Mouse (Mus musculus) MEL (cell line): ENCODE results near the gene Cd180. TPM values are rescaled to one million over a fixed set of nuclear protein-coding genes. Genes with fewer than 3 reads are reported as not detected.

Experiments used
- DNase-seq: peaks from one replicate; pipeline ENCODE4 v3.0.0; 2011; ENCODE audit warnings: low read depth, low spot score
- H3K27ac ChIP-seq: 2 replicates; pipeline ENCODE4 v1.5.1; 2012; ENCODE audit warnings: low read depth, mild to moderate bottlenecking, control low read depth, low read length, moderate library complexity; ENCODE audit not compliant: control insufficient read depth
- H3K27me3 ChIP-seq, 2 experiments: fragments of 150-350 bp in 1 of 2; sonication (generic) in 1 of 2; 2 replicates each; pipeline ENCODE4 v1.6.1; 2012; ENCODE audit warnings: low read length in 2 of 2, mild to moderate bottlenecking in 2 of 2, improper control_type of control experiment in 1 of 2, moderate library complexity in 1 of 2; ENCODE audit not compliant: insufficient read depth in 2 of 2, control insufficient read depth in 1 of 2
- H3K36me3 ChIP-seq, 2 experiments: 2 replicates each; pipeline ENCODE4 v1.6.1; 2012 to 2014; ENCODE audit warnings: low read length in 2 of 2, improper control_type of control experiment in 1 of 2, inconsistent platforms in 1 of 2, mild to moderate bottlenecking in 1 of 2; ENCODE audit not compliant: insufficient read depth in 2 of 2, control insufficient read depth in 1 of 2
- H3K4me1 ChIP-seq, 2 experiments: fragments of 150-350 bp in 1 of 2; sonication (generic) in 1 of 2; 2 replicates each; pipeline ENCODE4 v1.6.1; 2012; ENCODE audit warnings: low read length in 2 of 2, improper control_type of control experiment in 1 of 2, mild to moderate bottlenecking in 1 of 2; ENCODE audit not compliant: insufficient read depth in 2 of 2, control insufficient read depth in 1 of 2
- H3K4me3 ChIP-seq, 2 experiments: fragments of 150-350 bp in 1 of 2; sonication (generic) in 1 of 2; 2 replicates each; pipeline ENCODE4 v1.5.1; 2012; ENCODE audit warnings: low read depth in 2 of 2, low read length in 2 of 2, mild to moderate bottlenecking in 2 of 2, moderate library complexity in 2 of 2, control low read depth in 1 of 2, improper control_type of control experiment in 1 of 2; ENCODE audit not compliant: control insufficient read depth in 1 of 2, insufficient read depth in 1 of 2
- H3K79me2 ChIP-seq: 2 replicates; pipeline ENCODE4 v1.6.1; 2012; ENCODE audit warnings: mild to moderate bottlenecking, low read length, moderate library complexity; ENCODE audit not compliant: control insufficient read depth, poor library complexity, insufficient read depth
- H3K9ac ChIP-seq: 2 replicates; pipeline ENCODE4 v1.6.1; 2012; ENCODE audit warnings: low read depth, mild to moderate bottlenecking, control low read depth, low read length, moderate library complexity; ENCODE audit not compliant: control insufficient read depth, poor library complexity, severe bottlenecking
- H3K9me3 ChIP-seq: fragments of 150-350 bp; sonication (generic); replicated peaks from 2 replicates; pipeline ENCODE4 v1.6.1; 2012; ENCODE audit warnings: mild to moderate bottlenecking, low read length, improper control_type of control experiment, moderate library complexity; ENCODE audit not compliant: insufficient read depth
- CHD2 ChIP-seq: IDR thresholded peaks from 2 replicates; pipeline ENCODE4 v1.6.1; 2011; ENCODE audit warnings: low read length, improper control_type of control experiment
- MXI1 ChIP-seq: IDR thresholded peaks from 2 replicates; pipeline ENCODE4 v1.6.1; 2011; ENCODE audit warnings: mild to moderate bottlenecking, low read depth, low read length, improper control_type of control experiment
- polyA plus RNA-seq, 2 experiments: library from polyadenylated mRNA; stranded (reverse) in 1 of 2; unstranded in 1 of 2; fragments of >175 nt in 1 of 2; fragments of >200 nt in 1 of 2; gene quantifications; 2 replicates each; pipeline versions ENCODE4 v1.2.1 to v1.2.4; 2012; ENCODE audit warnings: low replicate concordance in 2 of 2, low read depth in 1 of 2; ENCODE audit not compliant: insufficient read length in 2 of 2, insufficient read depth in 1 of 2, missing spikeins in 1 of 2
- total RNA-seq: library from RNA; depleted of rRNA; stranded (reverse); fragments of 300-350 nt; gene quantifications from 2 replicates; pipeline ENCODE4 v1.2.3, GENCODE M21; 2012

Cd180 gene
- total and polyA plus RNA-seq, 3 experiments = 0.12 to 1.8 TPM; not detected in 1

GRCm38 (mm10) chr13:102786666-102787230, 93.4 kb downstream of the Cd180 start:
- no peak for TF ChIP-seq CHD2
- no peak for TF ChIP-seq MXI1
- Histone ChIP-seq H3K27ac (no peak overlapping the region), H3K4me3 (no peak overlapping the region), H3K27me3 (no peaks in the 10 kb centered on the region), H3K4me1 (no peaks in the 10 kb centered on the region), H3K9me3 (no peaks in the 10 kb centered on the region), H3K79me2 (no peaks in the 10 kb centered on the region), H3K9ac (no peak overlapping the region), H3K36me3 (no peaks in the 10 kb centered on the region; a peak in 2 of 4 replicates)
- no peak for DNase-seq
